Mouse (Mus musculus) stomach, embryonic 16.5 days (tissue): ENCODE data around the gene Mospd1. TPM values are rescaled to one million over a fixed set of nuclear protein-coding genes. Genes with fewer than 3 reads are reported as not detected.
A peak's percentile ranks its signal among the peaks of the same experiment; 100 is the strongest.

Experiments
- ATAC-seq: fragments of 200-750 bp; cut with Nextera tagmentation; 2 replicates; pipeline ENCODE4 v1.8.0; 2017; ENCODE audit warnings: moderate number of reproducible peaks, moderate TSS enrichment; ENCODE audit not compliant: insufficient read depth, low FRiP score
- H3K27ac ChIP-seq: fragments of 300-500 bp; sonication (generic); 2 replicates; pipeline ENCODE4 v1.5.1; 2014; ENCODE audit warnings: low read length
- H3K27me3 ChIP-seq: fragments of 300-500 bp; sonication (generic); 2 replicates; pipeline ENCODE4 v1.6.1; 2014; ENCODE audit warnings: low read length, control low read depth, mixed read lengths; ENCODE audit not compliant: control insufficient read depth, insufficient read depth
- H3K36me3 ChIP-seq: fragments of 300-500 bp; sonication (generic); 2 replicates; pipeline ENCODE4 v1.6.1; 2014; ENCODE audit warnings: low read length; ENCODE audit not compliant: control insufficient read depth, insufficient read depth
- H3K4me1 ChIP-seq: fragments of 300-500 bp; sonication (generic); 2 replicates; pipeline ENCODE4 v1.6.1; 2014; ENCODE audit warnings: low read length, control low read depth, mixed read lengths; ENCODE audit not compliant: control insufficient read depth, insufficient read depth
- H3K4me2 ChIP-seq: fragments of 300-500 bp; sonication (generic); 2 replicates; pipeline ENCODE4 v1.6.1; 2014; ENCODE audit warnings: low read depth, low read length, mixed read lengths
- H3K4me3 ChIP-seq: fragments of 300-500 bp; sonication (generic); replicated peaks from 2 replicates; pipeline ENCODE4 v1.5.1; 2014; ENCODE audit warnings: mild to moderate bottlenecking, low read length
- H3K9ac ChIP-seq: fragments of 300-500 bp; sonication (generic); 2 replicates; pipeline ENCODE4 v1.6.1; 2014; ENCODE audit warnings: low read length
- H3K9me3 ChIP-seq: fragments of 300-500 bp; sonication (generic); replicated peaks from 2 replicates; pipeline ENCODE4 v1.6.1; 2016; ENCODE audit warnings: low read length, control low read depth; ENCODE audit not compliant: control insufficient read depth
- WGBS: fragments of 180-500 bp; shearing (Covaris S2); extraction: QIAGEN DNeasy Blood & Tissue Kit; methylation state at CpG from one replicate; pipeline ENCODE4 v1.1.7; 2014; 5-methylcytosine and 5-hydroxymethylcytosine counted together
- polyA plus RNA-seq: library from polyadenylated mRNA; unstranded; fragments of >200 nt; fragmentation: Nextera tagmentation; extraction: Ambion mirVana; gene quantifications from 2 replicates; pipeline ENCODE4 v1.2.1, GENCODE M21; 2015

Gene Mospd1
- polyA plus RNA-seq, result 36.9 and 40.7 TPM in 2 replicates

DNA sequence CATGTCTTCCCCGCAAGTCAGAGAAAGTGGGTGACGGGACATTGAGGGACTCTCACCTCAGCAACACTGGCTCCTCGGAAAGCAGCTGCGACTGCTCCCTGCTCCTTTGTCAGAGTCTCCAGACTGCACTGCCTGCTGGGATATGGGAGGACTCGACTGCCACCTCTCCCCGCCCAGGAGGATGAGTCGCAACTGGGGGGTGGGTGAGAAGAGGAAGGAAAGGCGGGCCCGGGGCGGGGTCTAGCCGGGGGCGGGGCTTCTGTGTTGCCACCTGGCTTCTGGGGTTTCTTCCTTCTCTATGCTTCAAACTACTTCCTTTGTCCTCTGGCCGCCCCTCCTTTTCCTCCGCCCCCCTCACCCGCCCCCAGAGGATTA is at the start of gene Mospd1:
TSS of gene Mospd1 (minus strand) at position 137 of the 375 bp plus-strand sequence.
- Histone ChIP-seq H3K27me3 (no peaks in the 10 kb centered on the region), H3K27ac (peak within 1 kb of the TSS; percentile 74), H3K4me3 (peak within 1 kb of the TSS; percentile 64), H3K36me3 (no peaks in the 10 kb centered on the region), H3K4me1 (no peaks in the 10 kb centered on the region), H3K9ac (peak within 1 kb of the TSS; percentile 77), H3K9me3 (no peaks in the 10 kb centered on the region), H3K4me2 (peak within 1 kb of the TSS; percentile 61)
- 11% methylated on average over 9 of the region's 15 CpGs for WGBS
- ATAC-seq, result peak; percentile 96

DNA sequence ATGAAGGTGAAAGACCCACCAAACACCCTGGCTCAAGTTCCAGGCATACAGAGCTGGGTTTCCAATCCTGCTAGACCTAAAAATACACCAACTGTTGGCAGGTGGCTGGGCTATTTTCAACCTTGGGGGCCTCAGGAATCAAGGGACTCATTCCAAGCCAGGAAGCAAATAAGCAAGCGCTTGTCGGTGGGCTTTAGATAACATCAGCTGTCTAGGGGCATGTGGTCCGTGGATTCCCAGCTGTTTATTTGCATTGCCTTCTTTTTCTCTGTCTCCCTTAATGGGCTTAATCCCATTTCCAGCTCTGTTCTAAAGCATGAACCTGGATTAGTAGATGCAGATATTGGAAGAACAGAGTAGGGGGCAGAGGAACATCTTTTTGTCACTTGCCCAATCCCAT is 16.1 kb upstream of the Mospd1 start:
- no peak overlapping the region for H3K4me2 ChIP-seq
- no peak overlapping the region for H3K4me3 ChIP-seq
- H3K9me3 ChIP-seq, result no peaks in the 10 kb centered on the region
- ATAC-seq, result no peak
- H3K27me3 ChIP-seq, result no peaks in the 10 kb centered on the region
- no peaks in the 10 kb centered on the region for H3K36me3 ChIP-seq
- no peak overlapping the region for H3K9ac ChIP-seq
- no peaks in the 10 kb centered on the region for H3K4me1 ChIP-seq
- WGBS, result 66% methylated on average over 3 of the region's 3 CpGs
- H3K27ac ChIP-seq, result no peak overlapping the region

DNA sequence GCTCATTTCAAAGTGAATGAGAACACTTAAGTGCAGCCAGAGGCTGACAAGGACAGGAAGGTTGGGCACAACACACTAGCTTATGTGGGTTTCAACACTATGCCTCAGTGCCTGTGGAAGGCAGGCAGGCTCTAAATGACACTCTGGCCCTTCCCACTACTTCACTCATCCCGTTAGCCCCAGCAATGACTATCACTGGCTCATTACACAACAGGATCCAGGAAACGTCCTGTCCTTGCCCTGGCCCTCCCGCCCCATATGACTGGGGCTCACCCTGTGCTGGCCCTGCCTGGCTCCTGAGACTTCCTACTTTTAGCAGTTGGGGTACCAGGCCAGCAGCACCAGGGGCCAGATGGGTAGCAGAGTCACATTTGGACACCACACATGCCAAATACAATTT is 12.8 kb upstream of the Mospd1 start:
- WGBS, result 13% methylated on average over 3 of the region's 3 CpGs
- Histone ChIP-seq H3K27ac (no peak overlapping the region), H3K4me3 (no peak overlapping the region), H3K4me1 (no peaks in the 10 kb centered on the region), H3K36me3 (no peaks in the 10 kb centered on the region), H3K4me2 (no peak overlapping the region), H3K9ac (no peak overlapping the region), H3K27me3 (no peaks in the 10 kb centered on the region; the same call in 1 of the 2 replicates), H3K9me3 (no peaks in the 10 kb centered on the region)
- no peak for ATAC-seq

DNA sequence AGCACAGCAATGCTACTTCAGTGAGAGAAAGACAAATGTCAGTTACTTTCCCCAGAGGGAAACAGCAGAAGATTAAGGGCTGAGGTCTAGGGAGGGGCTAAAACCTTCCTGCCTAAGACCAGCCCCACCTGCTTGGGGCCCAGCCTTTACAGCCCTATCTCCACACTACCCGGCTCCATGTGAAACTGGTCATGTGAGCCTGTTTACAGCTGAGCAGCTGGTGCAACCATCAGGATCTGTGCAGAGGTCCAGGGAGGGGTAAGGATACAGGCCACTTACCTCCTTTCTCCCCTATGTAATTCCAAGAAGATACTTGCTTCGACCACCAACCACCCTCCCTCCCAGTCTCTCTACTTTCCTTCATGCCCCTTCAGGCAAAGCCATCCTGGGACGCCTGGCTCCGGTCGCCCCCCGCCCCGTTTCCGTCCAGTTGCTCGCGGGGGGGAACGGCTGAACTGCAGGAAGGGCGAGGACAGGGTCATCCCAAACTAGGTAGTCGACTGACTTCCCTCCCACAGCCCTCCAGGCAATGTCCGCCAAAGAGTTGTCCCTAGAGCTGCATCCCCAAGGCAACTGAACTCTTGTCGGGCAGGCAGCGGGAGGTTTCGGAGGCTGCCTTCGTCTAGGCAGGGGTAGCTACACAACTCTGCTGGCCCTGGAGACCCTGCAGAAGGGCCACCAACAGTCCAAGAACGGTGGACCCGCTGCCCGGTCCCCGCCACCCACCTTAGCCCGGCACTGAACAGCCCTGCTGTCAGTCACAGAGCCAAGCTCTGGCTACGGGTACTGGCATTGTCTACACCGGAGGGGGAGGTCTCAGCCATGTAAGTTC is 552 bp downstream of the Mospd1 start:
- Histone ChIP-seq H3K4me1 (no peaks in the 10 kb centered on the region), H3K36me3 (no peaks in the 10 kb centered on the region), H3K4me2 (peak overlapping the region; percentile 61), H3K27ac (peak overlapping the region; percentile 74), H3K4me3 (peak overlapping the region; percentile 64), H3K9ac (peak overlapping the region; percentile 77), H3K27me3 (no peaks in the 10 kb centered on the region), H3K9me3 (no peaks in the 10 kb centered on the region)
- ATAC-seq, result peak; percentile 68
- 14% methylated on average over 25 of the region's 25 CpGs for WGBS

DNA sequence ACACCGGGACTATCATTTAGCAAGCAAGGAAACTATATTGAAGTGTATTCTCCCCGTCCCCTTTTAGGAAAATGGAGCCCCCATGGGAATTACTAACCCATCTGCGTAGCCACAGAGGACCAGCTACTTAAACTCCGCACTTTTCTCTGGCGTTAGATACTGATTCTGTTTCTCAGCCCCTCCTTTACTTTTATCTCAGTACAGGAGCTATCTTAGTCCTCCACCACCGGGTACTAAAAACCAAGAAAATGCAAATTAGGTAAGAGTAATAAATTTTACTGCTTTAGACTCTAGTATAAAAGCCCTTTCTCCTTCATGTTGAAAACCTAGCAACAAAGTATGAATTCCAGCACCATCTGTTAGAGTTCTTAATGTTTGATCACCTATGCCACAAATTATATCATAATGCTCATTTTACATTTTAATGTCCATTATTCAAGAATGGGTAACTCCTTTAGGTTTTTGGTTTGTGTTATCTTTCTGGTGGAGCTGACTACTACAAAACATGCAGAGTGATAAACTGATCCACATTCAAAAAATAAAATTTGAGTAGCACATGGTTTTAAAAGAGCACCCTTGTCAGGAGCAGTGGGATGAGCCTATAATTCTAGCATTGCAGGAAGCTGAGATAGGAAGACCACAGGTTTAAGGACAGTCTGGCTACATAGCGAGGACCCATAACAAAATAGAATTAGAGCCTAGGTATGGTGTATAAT is 5.5 kb downstream of the Mospd1 start:
- no peaks in the 10 kb centered on the region for H3K27me3 ChIP-seq
- H3K27ac ChIP-seq, result no peak overlapping the region
- no peak overlapping the region for H3K9ac ChIP-seq
- H3K4me2 ChIP-seq, result no peak overlapping the region
- 85% methylated on average over 7 of the region's 7 CpGs for WGBS
- H3K36me3 ChIP-seq, result no peaks in the 10 kb centered on the region
- no peak for ATAC-seq
- no peaks in the 10 kb centered on the region for H3K4me1 ChIP-seq
- H3K4me3 ChIP-seq, result no peak overlapping the region
- H3K9me3 ChIP-seq, result no peaks in the 10 kb centered on the region

DNA sequence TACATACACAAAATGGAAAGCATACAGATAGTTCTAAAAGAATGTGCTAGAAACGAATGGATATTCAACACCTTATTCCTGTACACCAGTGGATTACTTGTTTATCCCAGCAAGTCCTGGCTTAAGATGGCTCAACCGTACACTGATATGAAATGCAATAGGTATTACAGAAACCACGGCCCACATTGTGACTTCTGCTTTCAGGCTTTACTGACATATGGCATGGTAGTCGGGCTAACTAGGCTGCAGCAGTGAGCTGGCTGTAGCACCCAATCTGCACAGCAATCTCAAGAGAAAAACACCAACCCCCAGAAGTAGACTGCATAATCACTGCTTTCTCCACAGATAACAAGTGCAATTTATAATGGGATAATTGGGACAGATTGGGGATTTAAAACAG is 21.9 kb downstream of the Mospd1 start:
- no peak for ATAC-seq
- no peaks in the 10 kb centered on the region for H3K36me3 ChIP-seq
- no peaks in the 10 kb centered on the region for H3K9me3 ChIP-seq
- H3K27me3 ChIP-seq, result no peaks in the 10 kb centered on the region
- WGBS, result 81% methylated on average over 4 of the region's 4 CpGs
- H3K4me2 ChIP-seq, result no peak overlapping the region
- H3K9ac ChIP-seq, result no peak overlapping the region
- no peaks in the 10 kb centered on the region for H3K4me1 ChIP-seq
- no peak overlapping the region for H3K4me3 ChIP-seq
- H3K27ac ChIP-seq, result no peak overlapping the region

DNA sequence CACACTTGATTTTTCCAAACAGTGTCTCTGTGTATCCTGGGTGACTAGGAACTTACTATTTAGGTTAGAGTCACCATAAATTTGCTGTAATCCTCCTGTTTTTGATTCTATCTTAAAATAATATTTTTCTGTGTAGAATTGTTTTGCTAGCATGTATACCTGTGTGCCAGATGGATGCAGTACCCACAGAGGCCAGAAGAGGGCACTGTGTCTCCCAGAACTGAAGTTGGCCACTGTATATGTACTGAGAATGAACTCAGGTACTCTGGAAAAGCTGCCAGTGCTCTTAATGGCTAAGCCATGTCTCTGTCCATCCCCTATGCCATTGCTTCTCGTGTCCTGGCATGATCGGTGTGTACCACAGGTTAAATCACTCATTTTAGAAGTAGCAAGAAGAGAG is 28.8 kb downstream of the Mospd1 start:
- Histone ChIP-seq H3K4me2 (no peak overlapping the region), H3K4me1 (no peaks in the 10 kb centered on the region), H3K4me3 (no peak overlapping the region), H3K27me3 (no peaks in the 10 kb centered on the region; the same call in 1 of the 2 replicates), H3K9ac (no peak overlapping the region), H3K36me3 (no peaks in the 10 kb centered on the region), H3K27ac (no peak overlapping the region), H3K9me3 (no peaks in the 10 kb centered on the region)
- no peak for ATAC-seq
- WGBS, result 59% methylated on average over 2 of the region's 2 CpGs

DNA sequence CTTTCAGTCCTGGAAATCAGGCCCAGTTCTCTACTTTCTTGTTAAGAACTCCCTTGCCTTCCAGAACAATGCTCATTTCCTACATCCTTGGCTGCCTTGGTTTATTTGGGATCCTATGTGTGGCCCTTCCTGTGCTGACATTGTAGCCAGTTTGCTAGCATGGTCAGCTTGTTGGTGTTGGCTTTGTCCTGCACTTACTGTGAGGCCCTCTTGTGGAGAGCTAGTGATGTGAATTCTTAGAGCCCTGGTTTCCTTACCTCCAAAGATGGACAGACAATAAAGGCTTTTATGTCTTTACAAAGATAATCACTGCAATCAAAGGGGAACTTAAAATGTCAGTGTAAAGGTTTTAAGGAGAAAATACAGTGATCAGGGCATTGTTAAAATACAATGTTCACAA is 32.9 kb downstream of the Mospd1 start:
- Histone ChIP-seq H3K4me3 (no peak overlapping the region), H3K4me1 (no peaks in the 10 kb centered on the region), H3K36me3 (no peaks in the 10 kb centered on the region), H3K9ac (no peak overlapping the region), H3K27ac (no peak overlapping the region), H3K9me3 (no peaks in the 10 kb centered on the region), H3K4me2 (no peak overlapping the region), H3K27me3 (no peaks in the 10 kb centered on the region; the same call in 1 of the 2 replicates)
- ATAC-seq, result no peak

DNA sequence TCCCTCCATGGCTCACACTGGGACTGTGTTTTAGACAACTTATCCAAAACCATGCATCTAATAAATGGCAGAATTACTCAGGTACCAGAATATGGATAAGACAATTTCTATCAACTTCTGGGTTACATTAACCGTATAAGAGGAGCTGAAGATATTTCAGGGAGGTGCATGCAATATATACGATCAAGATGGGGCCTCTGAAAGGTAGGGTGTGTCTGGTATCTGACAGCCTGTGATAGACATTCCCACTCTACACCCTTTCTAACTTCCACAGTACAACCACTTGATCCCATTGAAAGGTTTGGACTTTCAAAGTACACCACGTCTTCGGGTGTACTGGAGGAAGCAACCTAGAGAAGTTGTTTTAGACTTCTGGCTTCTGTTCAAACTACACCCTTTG is 39.9 kb downstream of the Mospd1 start:
- H3K27ac ChIP-seq, result no peak overlapping the region
- H3K4me1 ChIP-seq, result no peaks in the 10 kb centered on the region
- no peak overlapping the region for H3K4me3 ChIP-seq
- no peaks in the 10 kb centered on the region for H3K9me3 ChIP-seq
- no peaks in the 10 kb centered on the region for H3K27me3 ChIP-seq
- no peak overlapping the region for H3K9ac ChIP-seq
- H3K36me3 ChIP-seq, result no peaks in the 10 kb centered on the region
- no peak overlapping the region for H3K4me2 ChIP-seq
- no peak for ATAC-seq
- 82% methylated on average over 4 of the region's 4 CpGs for WGBS
